Mouse (Mus musculus) CH12.LX (cell line): ENCODE data around the gene Rhof. TPM values are rescaled to one million over a fixed set of nuclear protein-coding genes. Genes with fewer than 3 reads are reported as not detected.

ENCODE experiments used
- DNase-seq: peaks from one replicate; pipeline ENCODE4 v3.0.0-alpha.2; 2013; ENCODE audit errors: extremely low read depth
- H3K27ac ChIP-seq: 2 replicates; pipeline ENCODE4 v1.5.1; 2012; ENCODE audit warnings: low read depth, mild to moderate bottlenecking, control low read depth, moderate library complexity; ENCODE audit not compliant: insufficient read depth
- H3K27me3 ChIP-seq: replicated peaks from 2 replicates; pipeline ENCODE3; 2012; ENCODE audit warnings: inconsistent platforms
- H3K36me3 ChIP-seq, 2 experiments: replicated peaks in 1 of 2; 2 replicates each; pipeline versions ENCODE3 to v1.6.1; 2012; ENCODE audit warnings: inconsistent platforms in 1 of 2, low read length in 1 of 2, mild to moderate bottlenecking in 1 of 2, mixed read lengths in 1 of 2, moderate library complexity in 1 of 2; ENCODE audit not compliant: control insufficient read depth in 1 of 2, insufficient read depth in 1 of 2
- H3K4me1 ChIP-seq, 2 experiments: 2 replicates each; pipeline ENCODE4 v1.6.1; 2012; ENCODE audit warnings: inconsistent platforms in 1 of 2, moderate library complexity in 1 of 2; ENCODE audit not compliant: insufficient read depth in 2 of 2, control insufficient read depth in 1 of 2
- H3K4me2 ChIP-seq: 2 replicates; pipeline ENCODE4 v1.6.1; 2012; ENCODE audit warnings: low read depth, mild to moderate bottlenecking, control low read depth; ENCODE audit not compliant: poor library complexity, insufficient read depth, severe bottlenecking
- H3K4me3 ChIP-seq, 3 experiments: fragments of 150-350 bp in 1 of 3; sonication (generic) in 1 of 3; replicated peaks in 1 of 3; 2 replicates each; pipeline versions ENCODE3 to v1.5.1; 2011 to 2012; ENCODE audit warnings: low read depth in 2 of 3, low read length in 2 of 3, mild to moderate bottlenecking in 2 of 3, moderate library complexity in 2 of 3, control low read depth in 1 of 3, improper control_type of control experiment in 1 of 3, inconsistent platforms in 1 of 3, mixed read lengths in 1 of 3; ENCODE audit not compliant: poor library complexity in 1 of 3
- H3K79me2 ChIP-seq: replicated peaks from 2 replicates; pipeline ENCODE4 v1.6.1; 2012; ENCODE audit warnings: mild to moderate bottlenecking, moderate library complexity; ENCODE audit not compliant: control insufficient read depth, poor library complexity, insufficient read depth, severe bottlenecking; ENCODE audit errors: extremely low read depth
- H3K9ac ChIP-seq: 2 replicates; pipeline ENCODE4 v1.6.1; 2012; ENCODE audit warnings: low read depth, mild to moderate bottlenecking, control low read depth, moderate library complexity; ENCODE audit not compliant: insufficient read depth
- H3K9me3 ChIP-seq: replicated peaks from 2 replicates; pipeline ENCODE3; 2012; ENCODE audit warnings: low read length, inconsistent platforms, mixed read lengths
- CHD1 ChIP-seq: IDR thresholded peaks from 2 replicates; pipeline ENCODE4 v1.6.1; 2012; ENCODE audit warnings: low read depth, low read length, improper control_type of control experiment, inconsistent platforms
- CTCF ChIP-seq, 2 experiments: IDR thresholded peaks in 1 of 2; conservative IDR thresholded peaks in 1 of 2; 2 replicates each; pipeline ENCODE4 v1.5.1; 2011 to 2012; ENCODE audit warnings: low read depth in 2 of 2, low read length in 2 of 2, improper control_type of control experiment in 1 of 2, inconsistent platforms in 1 of 2, mild to moderate bottlenecking in 1 of 2, moderate library complexity in 1 of 2
- ETS1 ChIP-seq: conservative IDR thresholded peaks from 2 replicates; pipeline ENCODE4 v1.6.1; 2012; ENCODE audit warnings: low read depth, mild to moderate bottlenecking, inconsistent platforms, low read length, improper control_type of control experiment, moderate library complexity
- KAT2A ChIP-seq: IDR thresholded peaks from 2 replicates; pipeline ENCODE4 v1.6.1; 2012; ENCODE audit warnings: low read length, improper control_type of control experiment, inconsistent platforms; ENCODE audit not compliant: insufficient replicate concordance
- MAFK ChIP-seq: IDR thresholded peaks from 2 replicates; pipeline ENCODE4 v1.6.1; 2011; ENCODE audit warnings: low read length, improper control_type of control experiment; ENCODE audit not compliant: insufficient replicate concordance
- MAX ChIP-seq: IDR thresholded peaks from 2 replicates; pipeline ENCODE4 v1.6.1; 2011; ENCODE audit warnings: low read length, improper control_type of control experiment
- MAZ ChIP-seq: IDR thresholded peaks from 2 replicates; pipeline ENCODE4 v1.6.1; 2012; ENCODE audit warnings: low read depth, mild to moderate bottlenecking, inconsistent platforms, low read length, improper control_type of control experiment, moderate library complexity
- MXI1 ChIP-seq: IDR thresholded peaks from 2 replicates; pipeline ENCODE4 v1.6.1; 2011; ENCODE audit warnings: mild to moderate bottlenecking, low read depth, low read length, improper control_type of control experiment
- MYC ChIP-seq: IDR thresholded peaks from 2 replicates; pipeline ENCODE4 v1.6.1; 2011; ENCODE audit warnings: low read depth, mild to moderate bottlenecking, improper control_type of control experiment, low read length
- NRF1 ChIP-seq: IDR thresholded peaks from 2 replicates; pipeline ENCODE4 v1.6.1; 2014; ENCODE audit warnings: low read depth, mild to moderate bottlenecking, inconsistent platforms, low read length, improper control_type of control experiment, moderate library complexity
- PAX5 ChIP-seq: IDR thresholded peaks from 2 replicates; pipeline ENCODE4 v1.6.1; 2012; ENCODE audit warnings: low read length, inconsistent platforms, mixed read lengths
- RAD21 ChIP-seq: IDR thresholded peaks from 2 replicates; pipeline ENCODE4 v1.6.1; 2011; ENCODE audit warnings: low read depth, mild to moderate bottlenecking, low read length, improper control_type of control experiment, moderate library complexity
- RCOR1 ChIP-seq: conservative IDR thresholded peaks from 2 replicates; pipeline ENCODE4 v1.6.1; 2012; ENCODE audit warnings: low read depth, mild to moderate bottlenecking, inconsistent platforms, low read length, improper control_type of control experiment
- SIN3A ChIP-seq: IDR thresholded peaks from 2 replicates; pipeline ENCODE4 v1.6.1; 2012; ENCODE audit warnings: low read length, improper control_type of control experiment, inconsistent platforms
- SMC3 ChIP-seq: IDR thresholded peaks from 2 replicates; pipeline ENCODE4 v1.6.1; 2011; ENCODE audit warnings: low read depth, low read length, improper control_type of control experiment
- TCF12 ChIP-seq: IDR thresholded peaks from 2 replicates; pipeline ENCODE4 v1.6.1; 2014; ENCODE audit warnings: low read depth, mild to moderate bottlenecking, inconsistent platforms, low read length, improper control_type of control experiment
- UBTF ChIP-seq: IDR thresholded peaks from 2 replicates; pipeline ENCODE4 v1.6.1; 2012; ENCODE audit warnings: low read depth, mild to moderate bottlenecking, inconsistent platforms, low read length, improper control_type of control experiment, moderate library complexity
- USF1 ChIP-seq: IDR thresholded peaks from 2 replicates; pipeline ENCODE4 v1.6.1; 2014; ENCODE audit warnings: low read depth, mild to moderate bottlenecking, inconsistent platforms, low read length, improper control_type of control experiment
- ZMIZ1 ChIP-seq: IDR thresholded peaks from 2 replicates; pipeline ENCODE4 v1.6.1; 2012; ENCODE audit warnings: low read depth, mild to moderate bottlenecking, inconsistent platforms, low read length, improper control_type of control experiment
- ZNF384 ChIP-seq: IDR thresholded peaks from 2 replicates; pipeline ENCODE4 v1.6.1; 2012; ENCODE audit warnings: low read depth, low read length, improper control_type of control experiment, inconsistent platforms
- dilution Hi-C: fragments of 300-500 bp; cut with MboI; formaldehyde crosslinking; loops from 2 replicates; pipeline ENCODE4 v1.14.3; 2020; ENCODE audit warnings: low sequenced_read_pairs; ENCODE audit not compliant: extremely low pct_unique_long_range_greater_than_20kb, extremely low pct_ligation_motif_present
- in situ Hi-C: fragments of 300-500 bp; cut with MboI; formaldehyde crosslinking; loops from 3 replicates; pipeline ENCODE4 v1.14.3; 2019; ENCODE audit warnings: low sequenced_read_pairs, low pct_ligation_motif_present, low pct_unique_long_range_greater_than_20kb, mixed read lengths
- polyA plus RNA-seq: library from polyadenylated mRNA; unstranded; fragments of >175 nt; gene quantifications from 2 replicates; pipeline ENCODE4 v1.2.1, GENCODE M21; 2012; ENCODE audit warnings: low read depth; ENCODE audit not compliant: insufficient read length
- total RNA-seq, 2 experiments: library from RNA; depleted of rRNA; stranded (reverse); fragments of 300-350 nt in 1 of 2; fragments of >200 nt in 1 of 2; gene quantifications; 2 replicates each; pipeline ENCODE4 v1.2.3; 2012 to 2014

The Rhof gene
- total and polyA plus RNA-seq, 3 experiments: 33.6 to 56.9 (median 45.4) TPM

DNA sequence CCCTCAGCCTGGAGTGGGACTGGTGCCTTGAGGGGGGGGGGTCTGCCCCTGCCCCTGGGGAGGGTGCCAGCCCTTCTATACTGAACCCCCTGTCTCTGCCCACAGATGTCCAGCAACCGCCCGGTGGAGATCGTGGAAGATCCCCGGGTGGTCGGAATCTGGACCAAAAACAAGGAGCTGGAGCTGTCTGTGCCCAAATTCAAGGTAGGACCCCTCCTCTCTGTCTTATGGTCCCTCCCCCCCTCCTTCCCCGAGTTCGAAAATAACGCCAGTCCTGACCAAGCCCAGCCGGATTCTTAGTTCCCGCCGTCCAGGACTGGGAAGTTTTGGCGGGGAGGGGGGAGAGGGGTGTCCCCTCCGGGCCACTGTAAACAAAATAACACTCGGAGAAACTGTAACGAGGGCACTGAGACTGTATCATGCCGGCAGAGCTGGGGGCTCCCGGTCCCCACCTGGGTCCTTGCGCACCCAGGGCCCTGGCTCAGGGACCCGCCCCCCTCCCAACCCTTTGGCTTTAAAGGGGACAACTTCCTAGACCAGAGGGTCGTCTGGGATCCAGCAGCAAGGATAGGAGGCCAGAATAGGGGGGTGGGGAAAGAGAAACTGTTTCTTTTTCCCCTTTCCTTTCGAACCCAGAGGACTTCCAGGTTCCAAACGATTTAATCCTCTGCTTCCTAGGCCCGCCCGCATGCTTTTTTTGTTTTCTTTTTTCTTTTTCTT, 10.9 kb upstream of the Rhof start:
- no peak for TF ChIP-seq USF1
- no peak for TF ChIP-seq RCOR1
- TF ChIP-seq MXI1: 0 out of 2 replicates have a peak, but pooled peaks have one; percentile 39
- TF ChIP-seq PAX5: no peak
- TF ChIP-seq SIN3A: peak; percentile 21
- TF ChIP-seq NRF1: no peak
- TF ChIP-seq MAZ: no peak
- peak; percentile 59 for TF ChIP-seq ZNF384
- 0 out of 2 replicates have a peak, but pooled peaks have one; percentile 29 for TF ChIP-seq UBTF
- no peak for TF ChIP-seq MYC
- TF ChIP-seq ZMIZ1: no peak
- TF ChIP-seq CHD1: no peak
- no peak for TF ChIP-seq KAT2A
- no peak; the same call in 1 of the 2 replicates for TF ChIP-seq MAX
- TF ChIP-seq TCF12: no peak
- no peak for TF ChIP-seq RAD21
- DNase-seq: no peak
- peaks cover 58% of the 10 kb centered on the region for H3K79me2 ChIP-seq

DNA sequence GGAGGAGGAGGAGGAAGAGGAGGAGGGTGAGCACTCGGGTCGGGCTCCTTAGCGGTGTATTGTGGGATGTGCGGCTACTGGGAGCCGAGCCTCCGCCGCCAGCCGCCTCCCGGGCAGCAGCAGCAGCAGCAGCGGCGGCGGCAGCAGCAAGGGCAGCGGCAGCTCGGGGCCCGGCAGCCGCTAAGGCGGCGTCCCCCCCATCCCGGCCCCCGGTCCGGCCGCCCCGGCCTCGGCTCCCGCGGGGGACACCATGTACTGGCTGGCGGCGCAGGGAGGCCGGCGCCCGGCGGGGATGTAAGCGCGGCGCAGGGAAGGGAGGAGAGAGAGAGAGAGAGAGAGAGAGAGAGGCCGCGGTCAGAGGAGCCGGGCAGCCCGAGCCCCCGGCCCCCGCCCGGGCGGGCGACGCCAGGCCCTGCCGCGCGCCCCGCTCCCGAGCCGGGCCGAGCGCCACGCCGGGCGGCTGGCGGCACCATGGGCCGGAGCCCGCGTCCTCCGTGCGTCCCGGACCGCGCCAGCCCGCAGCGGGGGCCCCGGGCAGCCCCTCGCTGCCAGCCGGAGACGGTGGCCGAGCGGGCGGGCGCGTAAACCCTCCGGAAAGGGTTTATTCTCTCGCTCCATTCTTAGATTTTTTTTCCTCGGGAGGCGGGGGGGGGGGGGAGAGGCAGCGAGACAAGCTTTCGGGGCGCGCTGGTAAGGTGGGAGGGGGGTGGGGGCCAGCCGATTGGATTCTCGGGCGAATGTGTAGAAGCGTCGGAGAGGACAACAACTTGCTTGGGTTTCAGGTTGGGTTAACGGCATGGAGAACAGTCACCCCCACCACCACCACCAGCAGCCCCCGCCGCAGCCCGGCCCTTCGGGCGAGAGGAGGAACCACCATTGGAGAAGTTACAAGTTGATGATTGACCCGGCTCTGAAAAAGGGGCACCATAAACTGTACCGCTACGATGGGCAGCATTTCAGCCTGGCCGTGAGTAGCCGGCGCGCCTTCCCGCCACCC, 10.0 kb upstream of the Rhof start, which contains the start of gene Setd1b:
TSS of gene Setd1b (plus strand) at position 33 of the 997 bp plus-strand sequence.
- H3K9ac ChIP-seq: peak within 1 kb of the TSS; percentile 100
- peak within 1 kb of the TSS; percentile 98 for H3K4me2 ChIP-seq
- peaks cover 0 to 28% of the 10 kb centered on the region in 2 experiments; a peak in 2 of 4 replicates for H3K4me1 ChIP-seq
- TF ChIP-seq UBTF (peak; percentile 91), SIN3A (peak; percentile 16; the same call in 1 of the 2 replicates), SMC3 (no peak), CTCF (conservative IDR thresholded peaks at IDR 0.05 in 1 of 2, IDR thresholded peaks at IDR 0.05 in 1 of 2; ENCODE audit: low read depth in 2 of 2, low read length in 2 of 2) (no peak), ZNF384 (no peak), MAFK (no peak), NRF1 (no peak), ETS1 (no peak)
- peak within 1 kb of the TSS; percentile 71 to 76 (median 76) for H3K4me3 ChIP-seq
- no peaks in the 10 kb centered on the region for H3K27me3 ChIP-seq
- in situ Hi-C loops: no loop called here
- H3K27ac ChIP-seq: peak within 1 kb of the TSS; percentile 97
- DNase-seq: no peak
- peaks cover 56% of the 10 kb centered on the region for H3K79me2 ChIP-seq
- peaks cover 15 to 36% of the 10 kb centered on the region in 2 experiments for H3K36me3 ChIP-seq
- dilution Hi-C loops: no loop called here
- no peaks in the 10 kb centered on the region for H3K9me3 ChIP-seq

More for the DNA sequence above, 10.9 kb upstream of the Rhof start:
- peaks cover 0 to 31% of the 10 kb centered on the region in 2 experiments; a peak in 2 of 4 replicates for H3K4me1 ChIP-seq
- H3K9ac ChIP-seq: peak overlapping the region; percentile 100
- H3K4me3 ChIP-seq: peak overlapping the region; percentile 71 to 76 (median 76)
- H3K27ac ChIP-seq: no peak overlapping the region
- in situ Hi-C loops (no loop called here), dilution Hi-C loops (no loop called here)
- H3K4me2 ChIP-seq: peak overlapping the region; percentile 98
- peaks cover 25 to 41% of the 10 kb centered on the region in 2 experiments for H3K36me3 ChIP-seq
- H3K9me3 ChIP-seq: no peaks in the 10 kb centered on the region
- H3K27me3 ChIP-seq: no peaks in the 10 kb centered on the region
